Mouse (Mus musculus): ENCODE results near the gene Naa80.

DNA sequence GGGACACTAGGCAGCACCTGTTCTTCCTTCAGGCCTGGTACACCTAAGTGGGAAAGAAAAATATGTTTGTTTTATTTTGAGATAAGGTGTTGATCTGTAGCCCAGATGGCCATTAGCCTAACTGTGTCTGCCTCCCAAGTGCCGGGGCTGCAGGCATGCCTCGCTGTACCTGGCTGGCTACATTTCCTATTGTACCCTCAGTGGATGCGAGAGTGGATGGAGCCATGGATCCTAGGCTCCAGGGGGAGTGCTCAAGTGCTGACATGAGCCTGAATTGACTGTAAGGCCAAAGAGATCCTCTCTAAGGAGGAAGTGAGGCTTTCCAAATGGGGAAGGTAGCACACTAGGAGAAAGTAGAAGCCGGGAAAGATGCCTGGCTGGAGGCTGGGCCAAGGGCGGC is 30.7 kb upstream of the Naa80 start:
- TF ChIP-seq CTCF (IDR thresholded peaks at IDR 0.05; ENCODE audit: low read depth, low read length) = no peak
- TF ChIP-seq POLR2A (IDR thresholded peaks at IDR 0.05; ENCODE audit: borderline replicate concordance, low read depth, low read length) = no peak

All from bone marrow macrophage, adult 2 months (primary cell).